Mouse (Mus musculus): ENCODE results near the gene Cdk5rap1. TPM values are rescaled to one million over a fixed set of nuclear protein-coding genes. Genes with fewer than 3 reads are reported as not detected.

Cdk5rap1 gene
- 12.8 and 13.2 TPM in 2 replicates for polyA plus RNA-seq (2015; fragmentation: Nextera tagmentation; extraction: Ambion mirVana)

DNA sequence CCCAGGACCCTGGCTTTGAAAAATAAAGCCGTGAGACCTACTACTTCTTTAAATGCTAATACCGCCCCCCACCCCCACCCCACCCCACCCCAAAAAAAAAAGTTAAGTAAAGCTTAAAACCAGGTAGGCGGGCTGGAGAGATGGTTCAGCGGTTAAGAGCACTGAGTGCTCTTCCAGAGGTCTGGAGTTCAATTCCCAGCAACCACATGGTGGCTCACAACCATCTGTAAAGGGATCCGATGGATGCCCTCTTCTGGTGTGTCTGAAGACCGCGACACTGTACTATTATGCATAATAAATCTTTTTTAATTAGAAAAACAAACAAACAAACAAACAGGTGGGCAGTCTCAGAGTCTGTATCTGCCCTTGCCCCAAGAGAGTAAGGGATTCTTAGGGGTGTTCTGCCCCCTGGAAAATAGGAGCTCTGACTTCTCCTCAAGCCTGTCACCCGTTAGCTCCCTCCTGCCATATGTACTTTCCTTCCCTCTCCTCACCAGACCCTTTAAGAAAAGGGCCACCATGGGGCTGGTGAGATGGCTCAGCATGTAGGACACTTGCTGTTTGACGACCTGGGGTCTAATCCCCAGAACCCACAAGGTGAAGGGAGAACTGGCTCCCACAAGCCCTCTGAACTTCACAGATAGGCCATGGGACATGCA, at the start of gene Cdk5rap1:
TSS of gene Cdk5rap1 (minus strand) at position 169 of the 659 bp plus-strand sequence.
- no peaks in the 10 kb centered on the region; the same call in 1 of the 2 replicates for H3K36me3 ChIP-seq
- H3K4me1 ChIP-seq (replicated peaks), result peaks cover 11% of the 10 kb centered on the region
- peak within 1 kb of the TSS; percentile 86 for H3K27ac ChIP-seq (replicated peaks)
- ATAC-seq (ENCODE audit: low FRiP score, low read depth), result peak; percentile 69
- WGBS, result 11% methylated on average over 9 of the region's 9 CpGs
- peak within 1 kb of the TSS; percentile 91 for H3K4me3 ChIP-seq
- no peaks in the 10 kb centered on the region for H3K9me3 ChIP-seq
- H3K27me3 ChIP-seq, result no peaks in the 10 kb centered on the region
- peak within 1 kb of the TSS; percentile 88 for H3K9ac ChIP-seq
- H3K4me2 ChIP-seq, result peak within 1 kb of the TSS; percentile 61

DNA sequence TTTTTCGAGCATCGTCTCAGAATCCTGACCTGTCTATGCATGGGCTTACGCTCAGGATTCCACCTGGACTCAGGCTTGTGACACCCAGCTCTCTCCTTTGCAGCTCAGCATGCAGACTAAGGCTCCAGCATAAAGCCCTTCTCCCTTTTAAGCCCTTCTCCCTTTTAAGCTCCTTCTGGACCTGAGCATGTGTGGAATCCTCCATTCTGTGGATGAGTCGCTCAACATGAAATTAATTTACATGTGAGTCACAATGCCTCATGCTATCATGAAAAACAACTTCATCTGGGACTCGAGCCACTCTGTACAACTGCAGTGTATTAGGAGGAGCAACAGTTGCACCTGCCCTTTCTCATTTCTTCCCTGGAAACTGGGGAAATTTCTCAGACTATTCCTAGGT, 49.4 kb upstream of the Cdk5rap1 start:
- ATAC-seq (ENCODE audit: low FRiP score, low read depth), result no peak
- H3K4me2 ChIP-seq, result no peak overlapping the region
- H3K4me1 ChIP-seq (replicated peaks), result peaks cover 15% of the 10 kb centered on the region
- H3K9me3 ChIP-seq, result no peaks in the 10 kb centered on the region
- WGBS, result 70% methylated on average over 5 of the region's 5 CpGs
- no peak overlapping the region for H3K9ac ChIP-seq
- no peak overlapping the region for H3K4me3 ChIP-seq
- no peaks in the 10 kb centered on the region for H3K36me3 ChIP-seq
- no peaks in the 10 kb centered on the region for H3K27me3 ChIP-seq
- peak overlapping the region; percentile 66; the same call in 1 of the 2 replicates for H3K27ac ChIP-seq (replicated peaks)

DNA sequence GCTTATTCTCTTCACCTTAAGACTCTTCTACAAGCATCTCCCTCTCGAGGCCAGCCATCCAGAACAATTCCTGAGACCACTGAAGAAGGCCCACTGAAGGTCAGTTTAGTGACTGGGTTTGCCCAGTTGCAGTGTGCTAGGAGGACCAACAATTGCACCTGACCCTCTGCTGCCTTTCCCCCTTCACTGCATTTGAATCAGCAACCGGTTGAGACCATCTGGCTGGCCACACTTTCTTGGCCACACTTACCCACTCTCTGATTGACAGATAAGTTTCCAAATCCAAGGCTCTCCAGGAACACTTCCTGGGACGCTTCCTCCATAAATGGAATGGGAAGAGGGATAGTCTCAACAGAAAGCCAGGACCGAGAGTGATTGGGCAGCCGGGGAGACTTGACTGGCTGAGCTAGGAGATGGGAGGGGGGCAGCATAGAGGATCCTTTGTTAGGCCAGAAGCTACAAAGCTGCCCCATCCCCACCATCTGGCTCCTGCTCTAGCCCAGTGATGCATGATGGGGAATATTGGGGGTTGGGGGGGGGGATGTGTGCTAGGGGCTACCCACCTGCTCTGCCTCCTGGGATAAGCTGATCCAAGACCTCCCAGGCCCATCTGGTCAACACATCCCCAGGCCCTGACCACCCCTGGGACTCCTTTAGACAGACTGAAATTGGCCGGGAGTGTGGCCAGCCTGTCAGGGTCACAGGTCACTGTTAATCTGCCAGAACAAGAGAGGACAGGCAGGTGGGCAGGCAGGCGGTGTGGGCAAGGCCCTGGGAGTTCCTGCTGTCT, 48.3 kb upstream of the Cdk5rap1 start:
- peak; percentile 82 for ATAC-seq (ENCODE audit: low FRiP score, low read depth)
- peaks cover 9% of the 10 kb centered on the region for H3K4me1 ChIP-seq (replicated peaks)

DNA sequence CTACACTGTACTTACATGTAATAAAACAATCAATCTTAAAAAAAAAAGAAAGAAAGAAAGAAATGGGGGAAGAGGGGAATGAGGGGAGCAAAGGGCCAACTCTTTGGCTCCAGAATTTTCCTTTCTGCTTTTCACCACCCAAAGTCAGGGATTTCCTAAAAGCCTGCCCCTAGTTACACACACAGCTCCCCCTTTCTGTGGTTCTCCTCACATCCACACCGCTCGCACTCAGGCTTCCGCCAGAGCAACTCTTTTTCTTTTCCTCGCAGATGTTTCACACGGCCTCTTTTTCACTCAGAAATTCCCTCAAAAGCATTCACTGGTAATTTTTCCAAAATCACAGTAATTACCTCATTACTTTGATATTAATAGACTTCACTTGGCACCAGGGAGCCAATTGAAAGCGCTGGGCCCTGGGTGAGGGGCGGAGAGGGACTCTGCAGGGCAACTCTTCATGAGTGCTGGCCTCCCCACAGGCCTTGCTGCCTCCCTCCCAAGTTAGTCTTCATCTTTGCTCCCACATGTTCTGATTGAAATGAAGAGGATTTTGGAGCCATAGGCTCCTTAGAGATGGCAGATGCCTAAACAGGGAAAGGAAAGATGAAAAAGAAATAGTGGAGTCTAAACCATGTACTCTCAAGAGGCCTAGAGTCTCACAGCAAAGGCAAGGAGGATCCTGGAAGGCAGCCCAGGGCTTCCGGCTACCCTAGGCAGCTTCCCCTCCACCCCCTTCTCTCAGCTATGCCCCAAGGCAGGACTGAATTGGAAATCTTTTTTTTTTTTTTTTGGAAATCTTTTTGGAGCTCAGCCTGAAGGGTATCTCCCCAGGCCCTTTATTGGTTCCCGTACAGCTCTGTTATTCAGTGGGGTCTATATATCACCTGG, 47.1 kb upstream of the Cdk5rap1 start:
- H3K9me3 ChIP-seq, result no peaks in the 10 kb centered on the region
- H3K9ac ChIP-seq, result no peak overlapping the region
- peaks cover 7% of the 10 kb centered on the region for H3K4me1 ChIP-seq (replicated peaks)
- WGBS, result 61% methylated on average over 9 of the region's 9 CpGs
- no peak for ATAC-seq (ENCODE audit: low FRiP score, low read depth)
- H3K4me3 ChIP-seq, result no peak overlapping the region
- no peaks in the 10 kb centered on the region for H3K36me3 ChIP-seq
- no peak overlapping the region for H3K4me2 ChIP-seq
- no peak overlapping the region for H3K27ac ChIP-seq (replicated peaks)
- no peaks in the 10 kb centered on the region for H3K27me3 ChIP-seq

More for the DNA sequence above, 48.3 kb upstream of the Cdk5rap1 start:
- H3K4me2 ChIP-seq, result no peak overlapping the region
- H3K4me3 ChIP-seq, result no peak overlapping the region
- no peaks in the 10 kb centered on the region for H3K9me3 ChIP-seq
- peak overlapping the region; percentile 66 for H3K27ac ChIP-seq (replicated peaks)
- 20% methylated on average over 7 of the region's 7 CpGs for WGBS
- H3K9ac ChIP-seq, result no peak overlapping the region
- H3K36me3 ChIP-seq, result no peaks in the 10 kb centered on the region
- no peaks in the 10 kb centered on the region for H3K27me3 ChIP-seq

DNA sequence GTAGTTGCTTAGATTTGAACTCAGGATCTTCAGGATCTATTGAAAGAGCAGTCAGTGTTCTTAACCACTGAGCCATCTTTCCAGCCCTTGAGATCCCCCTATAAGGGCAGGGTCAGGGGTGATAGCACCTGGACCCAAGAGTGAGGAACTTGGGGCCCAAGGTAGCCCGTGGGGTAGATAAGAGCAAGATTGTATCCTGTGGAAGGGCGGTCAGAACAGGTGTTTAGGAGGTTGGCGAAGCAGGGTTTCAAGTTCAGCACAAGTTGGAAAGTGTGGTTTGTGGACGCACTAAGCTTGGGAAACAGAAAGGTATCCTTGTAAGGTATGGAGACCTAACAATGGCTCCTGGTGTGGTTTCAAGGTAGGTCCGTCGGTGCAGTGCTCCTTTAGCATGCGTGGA, 45.2 kb upstream of the Cdk5rap1 start:
- no peak for ATAC-seq (ENCODE audit: low FRiP score, low read depth)
- H3K27me3 ChIP-seq, result no peaks in the 10 kb centered on the region

DNA sequence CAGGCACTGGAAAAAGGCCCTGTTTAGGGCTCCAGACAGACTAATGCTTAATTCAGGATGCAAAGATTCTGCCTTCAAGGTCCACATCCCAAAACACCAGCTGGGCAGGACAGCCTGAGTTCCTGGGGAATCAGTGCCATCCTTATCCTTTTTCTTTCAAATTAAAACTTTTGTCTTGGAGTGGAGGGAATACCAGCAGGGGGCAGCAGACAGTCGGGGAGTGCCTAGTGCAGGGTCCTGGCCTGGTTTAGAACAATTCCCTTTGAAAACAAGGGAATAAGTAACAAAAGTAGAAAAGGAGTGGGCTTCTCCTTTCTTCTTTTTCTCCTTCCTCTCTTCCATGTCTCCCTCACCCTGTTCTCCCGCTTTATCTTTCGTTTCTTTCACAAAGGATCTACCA, 44.3 kb upstream of the Cdk5rap1 start:
- Histone ChIP-seq H3K4me3 (no peak overlapping the region), H3K4me1 (replicated peaks) (peaks cover 7% of the 10 kb centered on the region), H3K9ac (no peak overlapping the region), H3K27ac (replicated peaks) (no peak overlapping the region), H3K9me3 (no peaks in the 10 kb centered on the region), H3K36me3 (no peaks in the 10 kb centered on the region), H3K27me3 (no peaks in the 10 kb centered on the region), H3K4me2 (no peak overlapping the region)
- WGBS, result 4% methylated on average over 3 of the region's 3 CpGs
- ATAC-seq (ENCODE audit: low FRiP score, low read depth), result no peak

More for the DNA sequence above, 45.2 kb upstream of the Cdk5rap1 start:
- Histone ChIP-seq H3K4me3 (no peak overlapping the region), H3K36me3 (no peaks in the 10 kb centered on the region), H3K9ac (no peak overlapping the region), H3K9me3 (no peaks in the 10 kb centered on the region), H3K27ac (replicated peaks) (no peak overlapping the region), H3K4me2 (no peak overlapping the region), H3K4me1 (replicated peaks) (peaks cover 7% of the 10 kb centered on the region)
- 95% methylated on average over 7 of the region's 7 CpGs for WGBS

DNA sequence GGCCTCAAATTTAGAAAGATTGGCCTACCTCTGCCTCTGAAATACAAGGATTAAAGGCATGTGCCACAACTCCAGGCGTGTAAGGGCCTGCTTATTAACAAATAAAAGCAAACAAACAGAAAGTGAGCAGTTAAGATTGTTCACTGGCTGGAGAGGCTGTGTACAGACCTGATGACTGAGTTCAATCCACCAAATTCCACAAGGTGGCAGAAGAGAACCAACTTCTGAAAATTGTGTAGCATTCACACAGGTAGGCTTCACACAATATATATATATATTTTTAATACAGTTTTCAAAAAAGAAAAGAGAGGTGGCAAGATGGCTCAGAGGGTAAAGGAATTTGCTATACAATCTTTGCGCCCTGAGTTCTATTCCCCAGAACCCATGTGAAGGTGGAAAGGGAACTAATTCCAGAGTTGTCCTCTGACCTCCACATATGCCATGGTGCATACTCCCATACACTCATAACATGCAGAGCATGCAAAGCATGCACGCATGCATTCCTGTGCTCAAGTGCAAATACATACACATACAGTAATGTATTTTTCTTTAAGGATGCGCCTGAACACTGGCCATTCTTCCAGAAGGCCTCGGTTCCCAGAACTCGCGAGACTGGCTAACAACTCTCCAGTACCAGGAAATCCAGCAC, 39.3 kb upstream of the Cdk5rap1 start:
- no peak overlapping the region for H3K4me2 ChIP-seq
- 67% methylated on average over 7 of the region's 7 CpGs for WGBS
- no peak for ATAC-seq (ENCODE audit: low FRiP score, low read depth)
- H3K9me3 ChIP-seq, result no peaks in the 10 kb centered on the region
- peaks cover 8% of the 10 kb centered on the region for H3K4me1 ChIP-seq (replicated peaks)
- no peaks in the 10 kb centered on the region for H3K36me3 ChIP-seq
- H3K27me3 ChIP-seq, result no peaks in the 10 kb centered on the region
- no peak overlapping the region for H3K9ac ChIP-seq
- no peak overlapping the region for H3K4me3 ChIP-seq
- no peak overlapping the region for H3K27ac ChIP-seq (replicated peaks)

DNA sequence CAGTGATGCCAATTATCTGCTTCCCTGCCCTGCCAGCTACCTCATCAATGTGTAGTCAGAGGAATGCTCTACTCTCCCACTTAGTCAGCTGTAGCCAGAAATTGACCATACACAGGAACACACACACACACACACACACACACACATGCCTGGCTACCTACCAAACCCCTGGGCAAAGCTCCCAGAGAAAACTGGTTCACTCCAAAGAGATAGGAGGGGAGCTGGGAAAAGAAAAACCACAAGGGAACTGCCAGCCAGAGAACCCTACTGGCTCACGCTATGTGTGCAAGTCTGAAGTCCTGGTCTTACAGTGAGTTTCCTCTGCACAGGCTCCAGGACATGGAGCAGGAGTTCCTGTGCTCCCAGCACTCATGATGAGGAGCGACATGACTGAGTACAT, 37.5 kb upstream of the Cdk5rap1 start:
- no peak; the same call in 1 of the 2 replicates for ATAC-seq (ENCODE audit: low FRiP score, low read depth)

DNA sequence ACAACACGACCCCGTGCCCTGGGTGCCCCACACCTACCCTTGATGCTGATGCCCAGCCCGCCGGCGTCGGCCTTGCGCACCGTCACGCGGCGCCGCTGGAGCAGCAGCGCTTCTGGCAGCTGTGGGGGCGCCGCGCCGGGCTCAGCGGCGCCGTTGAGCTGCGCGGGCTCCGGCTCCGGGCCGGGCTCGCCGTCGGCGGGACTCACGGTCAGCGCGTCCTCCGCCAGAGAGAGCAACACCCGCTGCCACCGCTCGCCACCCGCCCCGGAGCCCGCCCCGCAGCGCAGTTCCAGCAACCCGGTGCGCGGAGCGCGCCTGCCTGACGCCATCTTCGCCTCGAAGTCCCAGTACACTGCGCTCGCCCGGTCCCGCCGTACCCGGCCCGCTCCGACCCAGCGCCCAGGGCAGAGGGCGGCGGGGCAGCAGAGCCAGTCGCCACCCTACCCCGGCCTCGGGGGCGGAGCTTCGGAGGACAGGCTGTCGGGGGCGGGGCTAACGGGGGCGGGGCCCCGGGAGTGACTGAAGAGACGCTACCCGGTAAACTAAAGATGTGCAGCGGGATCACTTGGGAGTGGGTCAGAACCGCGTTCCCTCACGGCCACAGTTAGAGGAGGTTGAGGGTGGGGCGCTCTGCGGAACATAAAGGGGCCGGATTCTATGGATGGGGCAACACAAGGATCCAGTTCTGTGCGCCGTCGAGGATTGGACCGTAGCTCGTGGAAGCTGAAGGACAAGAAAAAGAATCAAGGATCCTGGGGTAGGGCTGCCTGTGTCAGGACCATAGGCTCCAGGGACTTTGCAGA, 35.0 kb upstream of the Cdk5rap1 start, which contains the start of gene Snta1:
TSS of gene Snta1 (minus strand) at position 457 of the 803 bp plus-strand sequence.
- peak within 1 kb of the TSS; percentile 69 for H3K27ac ChIP-seq (replicated peaks)
- peak; percentile 86 for ATAC-seq (ENCODE audit: low FRiP score, low read depth)

More for the DNA sequence above, 37.5 kb upstream of the Cdk5rap1 start:
- no peak overlapping the region for H3K9ac ChIP-seq
- no peak overlapping the region for H3K27ac ChIP-seq (replicated peaks)
- WGBS, result 70% methylated on average over 2 of the region's 2 CpGs
- H3K9me3 ChIP-seq, result no peaks in the 10 kb centered on the region
- no peaks in the 10 kb centered on the region for H3K36me3 ChIP-seq
- no peak overlapping the region for H3K4me3 ChIP-seq
- peaks cover 23% of the 10 kb centered on the region for H3K4me1 ChIP-seq (replicated peaks)
- H3K4me2 ChIP-seq, result no peak overlapping the region
- H3K27me3 ChIP-seq, result no peaks in the 10 kb centered on the region

DNA sequence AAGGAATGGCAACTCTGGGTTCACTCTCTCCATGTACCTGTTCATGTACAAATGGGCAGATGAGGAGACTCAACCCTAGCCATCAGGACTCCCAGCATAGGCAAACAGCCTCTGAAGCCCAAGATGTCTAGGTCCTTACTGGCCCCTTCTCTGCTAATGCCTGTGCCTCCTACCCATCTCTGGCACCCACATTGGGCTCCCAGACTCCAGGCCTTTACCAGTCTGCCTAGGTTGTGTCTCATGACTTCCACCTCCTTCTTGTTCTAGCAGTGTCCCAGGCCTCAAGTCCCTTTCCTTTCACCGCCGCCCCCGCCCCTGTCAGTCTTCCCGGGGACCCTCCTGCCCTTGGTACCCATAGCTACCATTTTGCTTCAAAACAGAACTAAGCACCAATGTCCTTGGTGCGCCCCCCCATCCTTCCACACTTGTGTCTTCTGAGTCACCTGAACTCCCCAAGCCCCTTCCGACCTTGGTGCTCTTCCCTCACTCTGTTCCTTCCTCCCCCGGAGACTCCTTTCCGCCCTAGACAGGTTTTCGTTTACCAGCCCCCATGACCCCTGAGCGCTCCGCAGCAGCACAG, 34.3 kb upstream of the Cdk5rap1 start:
- Histone ChIP-seq H3K9me3 (no peaks in the 10 kb centered on the region), H3K4me1 (replicated peaks) (peaks cover 34% of the 10 kb centered on the region), H3K9ac (peak overlapping the region; percentile 63), H3K36me3 (no peaks in the 10 kb centered on the region), H3K4me2 (peak overlapping the region; percentile 72), H3K27me3 (no peaks in the 10 kb centered on the region), H3K4me3 (peak overlapping the region; percentile 86), H3K27ac (replicated peaks) (peak overlapping the region; percentile 69)
- WGBS, result 25% methylated on average over 11 of the region's 11 CpGs
- ATAC-seq (ENCODE audit: low FRiP score, low read depth), result no peak

More for the DNA sequence above, 35.0 kb upstream of the Cdk5rap1 start, which contains the start of gene Snta1:
- Histone ChIP-seq H3K27me3 (no peaks in the 10 kb centered on the region), H3K4me1 (replicated peaks) (peaks cover 31% of the 10 kb centered on the region), H3K9ac (peak within 1 kb of the TSS; percentile 63), H3K9me3 (no peaks in the 10 kb centered on the region), H3K4me3 (peak within 1 kb of the TSS; percentile 86), H3K4me2 (peak within 1 kb of the TSS; percentile 72), H3K36me3 (no peaks in the 10 kb centered on the region)
- 2% methylated on average over 58 of the region's 84 CpGs for WGBS

Measured in hindbrain, embryonic 15.5 days (tissue).